Mouse (Mus musculus) hindlimb bud, embryonic 11.5 days (tissue): ENCODE measurements around the gene Ovca2.
"Not testable (repeated sequence)": the region's sequence is repeated elsewhere in the genome, so short reads cannot be mapped to it uniquely, and the experiment has no call there.

Experiments used
- DNase-seq: peaks from one replicate; pipeline ENCODE4 v3.0.0-alpha.2; 2012; ENCODE audit warnings: low read depth, low spot score; ENCODE audit errors: extremely low spot score

Gene Ovca2

DNA sequence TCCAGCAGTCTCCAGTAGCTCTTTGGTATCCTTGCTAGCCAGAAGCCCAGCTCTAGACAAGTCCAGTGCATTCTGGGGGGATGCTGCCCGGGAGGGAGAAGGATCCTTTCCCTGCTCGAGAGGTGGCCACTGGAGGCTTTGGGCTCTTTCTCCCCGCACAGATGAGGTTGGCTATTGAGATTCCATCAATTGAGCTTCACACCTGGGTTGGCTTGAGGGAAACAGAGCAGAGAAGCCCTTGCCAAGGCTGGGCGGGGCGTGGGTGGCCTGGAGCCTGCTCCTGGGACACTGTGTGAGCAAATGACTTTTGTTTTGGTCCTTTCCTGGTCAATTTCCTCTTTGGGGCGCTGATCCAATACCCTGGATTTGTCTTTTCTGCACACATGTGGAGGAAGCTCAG lies 17.5 kb upstream of the Ovca2 start:
- no peak for DNase-seq

DNA sequence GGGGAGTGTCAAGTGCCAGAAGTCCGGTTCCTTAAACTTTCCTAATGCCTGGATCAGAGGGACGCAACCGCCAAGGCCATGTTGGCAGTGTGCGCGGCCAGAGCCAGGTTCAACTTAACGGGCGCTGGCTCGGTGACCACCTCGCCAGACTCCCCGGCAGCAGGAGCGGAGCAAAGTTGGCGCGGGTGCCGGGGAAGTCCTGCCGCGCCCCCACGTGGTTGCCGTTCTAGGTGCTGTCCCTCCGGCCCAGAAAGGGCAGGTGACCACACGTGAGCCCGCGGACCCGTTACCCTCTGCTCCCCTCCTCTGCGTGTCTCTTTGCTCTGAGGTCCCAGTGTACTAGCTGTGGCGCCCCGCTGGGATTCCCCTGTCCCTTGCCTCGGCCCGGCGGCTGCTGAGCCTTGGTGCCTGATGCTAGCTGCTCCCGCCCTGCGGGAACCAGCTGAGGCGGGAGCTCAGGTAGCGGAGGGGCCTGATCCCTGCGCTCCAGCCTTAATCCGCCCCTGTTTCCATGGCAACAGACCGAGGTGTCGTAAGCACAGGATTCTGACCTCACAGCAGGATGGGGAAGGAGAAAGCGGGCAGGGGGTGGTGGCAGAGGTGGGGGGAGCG lies 16.3 kb upstream of the Ovca2 start:
- no peak for DNase-seq

DNA sequence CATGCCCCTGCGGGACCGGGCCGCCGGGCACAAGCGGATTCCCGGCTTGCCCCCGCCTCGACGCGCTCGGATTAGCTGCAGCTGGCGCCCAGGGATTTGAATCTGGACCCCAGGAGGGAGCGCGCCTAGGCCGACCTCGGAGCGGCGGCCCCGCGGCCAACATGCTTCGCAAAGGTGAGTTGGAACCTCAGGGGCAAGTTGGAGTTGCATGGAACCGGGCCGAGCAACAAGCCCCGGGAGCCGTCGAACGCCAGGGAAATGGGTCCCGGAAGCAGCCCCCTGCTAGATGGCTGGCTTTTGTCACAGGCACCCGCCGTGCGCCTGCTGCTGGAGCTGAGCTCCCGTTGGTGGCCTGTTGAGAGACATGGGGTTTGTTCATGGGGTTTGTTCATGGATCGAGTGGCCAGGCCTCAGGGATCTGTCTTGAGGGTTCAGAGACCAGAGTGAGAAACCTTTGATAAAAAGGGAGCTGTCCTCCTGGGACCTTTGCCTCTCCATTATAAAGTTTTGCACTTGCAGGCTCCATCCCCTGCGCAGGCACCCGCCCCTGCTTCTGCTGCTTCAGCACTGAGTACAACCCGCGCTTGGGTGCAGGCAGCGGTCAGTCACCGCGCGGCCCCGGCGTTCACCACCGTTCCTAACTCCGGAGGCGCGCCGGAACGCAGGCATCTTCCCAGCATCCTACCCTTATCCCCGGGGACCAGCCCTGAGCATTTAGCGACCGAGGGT lies 15.7 kb upstream of the Ovca2 start:
- no peak for DNase-seq

GRCm38 (mm10) chr11:75193256-75194071 lies 14.8 kb upstream of the Ovca2 start, which contains the start of gene Rtn4rl1:
TSS of gene Rtn4rl1 (plus strand) at chr11:75193783.
- no peak for DNase-seq

- no peak for DNase-seq
Observed at GRCm38 (mm10) chr11:75192336-75193214, 13.9 kb upstream of the Ovca2 start.

GRCm38 (mm10) chr11:75191841-75192240 lies 13.2 kb upstream of the Ovca2 start:
- DNase-seq: no peak

DNA sequence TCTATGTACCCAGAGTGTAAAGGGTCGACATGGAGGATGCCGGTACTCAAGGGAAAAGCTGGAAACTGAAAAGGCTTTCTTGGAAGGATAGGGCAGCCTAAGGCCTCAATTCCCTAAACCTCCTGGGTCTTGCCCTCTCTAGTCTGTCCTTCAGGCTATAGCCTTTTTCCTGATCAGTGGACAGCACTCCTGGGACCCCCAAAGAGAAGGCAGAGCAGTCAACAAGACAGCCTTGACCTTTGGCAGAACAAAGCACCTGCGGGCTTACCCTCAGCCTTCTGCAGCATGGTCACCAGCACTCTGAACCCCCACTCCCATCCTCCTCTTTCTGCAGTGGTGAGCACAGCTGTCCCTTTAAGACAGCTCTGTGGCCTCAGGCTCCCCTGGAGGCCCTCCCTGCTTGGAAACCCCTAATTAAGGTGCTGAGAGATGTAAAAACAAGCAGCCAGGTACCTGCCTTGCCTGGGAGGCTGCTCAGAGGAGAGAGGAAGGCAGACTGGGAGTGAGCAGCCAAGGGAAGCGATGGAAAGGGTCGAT lies 12.3 kb upstream of the Ovca2 start, which contains the start of gene Dph1:
Dph1 (minus strand) TSS at position 337 of the 537 bp plus-strand sequence.
- no peak for DNase-seq

- DNase-seq: no peak
Observed at GRCm38 (mm10) chr11:75190371-75190724, 11.7 kb upstream of the Ovca2 start.

GRCm38 (mm10) chr11:75189713-75190370 lies 11.2 kb upstream of the Ovca2 start:
- DNase-seq: no peak

DNA sequence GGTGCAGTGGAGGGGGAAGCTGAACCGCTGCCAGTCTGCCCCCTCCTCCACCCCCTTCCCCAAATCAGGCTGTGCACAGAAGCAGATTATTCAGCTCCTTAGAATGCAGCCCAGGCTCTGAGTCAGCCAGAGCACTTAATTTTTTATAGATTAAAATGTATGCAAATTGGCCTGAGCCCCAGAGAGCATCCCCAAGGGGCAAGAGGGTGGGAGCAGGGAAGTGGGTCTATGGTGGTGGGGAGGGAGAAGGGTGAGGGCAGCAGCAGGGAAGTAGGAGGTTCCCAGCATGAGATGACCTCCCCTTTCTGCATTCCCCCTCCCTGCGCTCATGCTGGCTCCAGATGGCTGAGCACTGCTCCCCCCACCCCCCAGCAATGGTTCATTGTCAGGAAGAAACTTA lies 6.4 kb upstream of the Ovca2 start:
- no peak for DNase-seq

GRCm38 (mm10) chr11:75184573-75184972 lies 5.9 kb upstream of the Ovca2 start:
- DNase-seq: no peak

DNA sequence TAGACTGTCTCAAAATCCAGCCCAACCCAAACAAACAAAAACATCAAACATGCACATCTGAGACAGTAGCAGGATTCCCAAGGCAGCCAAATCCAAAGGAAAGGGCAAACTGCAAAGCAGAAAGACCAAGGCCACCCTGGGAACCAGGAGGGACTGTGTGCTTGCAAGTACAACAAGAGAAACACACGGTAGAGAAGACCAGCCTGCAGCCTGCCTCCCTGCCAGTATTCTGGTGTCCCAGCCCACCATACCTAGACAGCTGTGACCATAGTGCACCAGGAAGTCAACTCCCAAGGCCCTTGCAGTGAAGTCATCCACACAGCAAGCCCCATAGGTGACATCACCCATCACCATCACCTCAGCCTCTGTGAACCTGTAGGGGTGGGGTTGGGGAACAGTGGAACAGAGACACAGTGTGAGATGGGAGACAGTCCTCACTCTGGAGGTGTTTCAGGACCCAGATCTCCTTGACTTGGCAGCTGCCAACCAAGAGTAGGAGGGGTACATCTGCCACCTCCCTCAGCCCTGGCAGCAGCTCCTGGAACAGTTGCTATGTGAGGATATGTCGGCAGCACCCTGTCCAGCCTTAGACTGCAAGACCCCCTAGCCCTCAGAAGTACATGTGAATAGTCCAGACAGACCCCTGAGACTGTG lies 5.4 kb upstream of the Ovca2 start:
- DNase-seq: no peak

- no peak for DNase-seq
Observed at GRCm38 (mm10) chr11:75178011-75178410, 624 bp downstream of the Ovca2 start.

DNA sequence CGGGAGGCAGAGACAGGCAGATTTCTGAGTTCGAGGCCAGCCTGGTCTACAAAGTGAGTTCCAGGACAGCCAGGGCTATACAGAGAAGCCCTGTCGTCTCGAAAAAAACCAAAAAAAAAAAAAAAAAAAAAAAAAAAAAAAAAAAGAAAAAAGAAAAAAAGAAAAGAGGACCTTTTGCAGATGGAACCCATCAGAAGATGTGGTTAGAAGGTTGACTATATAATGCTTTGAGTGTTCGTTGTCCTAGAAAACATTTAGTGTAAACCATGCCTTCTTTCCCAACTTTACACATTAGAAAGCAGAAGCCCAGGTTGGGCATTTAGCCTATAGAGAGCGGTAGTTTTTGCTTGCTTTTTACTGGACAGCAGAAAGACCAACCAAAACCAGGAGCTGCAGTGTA lies 4.1 kb downstream of the Ovca2 start:
- not testable (repeated sequence) for DNase-seq

DNA sequence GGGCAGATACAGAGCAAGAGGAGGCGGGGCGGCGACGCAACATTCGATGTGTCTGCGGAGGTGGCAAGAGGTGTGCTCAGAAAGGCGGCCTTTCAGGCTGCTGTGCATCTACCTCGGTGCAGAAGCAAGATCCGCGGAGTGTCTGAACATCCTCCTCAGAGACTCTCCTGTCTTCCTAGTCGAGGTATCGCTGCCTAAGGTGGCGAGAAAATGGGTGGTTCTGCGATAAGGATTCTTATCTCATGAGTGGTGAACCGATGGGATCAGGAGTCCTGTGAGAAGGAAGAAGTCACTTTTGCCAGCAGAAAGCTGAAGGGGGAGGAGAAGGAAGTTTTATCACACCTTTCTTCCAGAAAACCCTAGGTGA lies 4.9 kb downstream of the Ovca2 start:
- no peak for DNase-seq

DNA sequence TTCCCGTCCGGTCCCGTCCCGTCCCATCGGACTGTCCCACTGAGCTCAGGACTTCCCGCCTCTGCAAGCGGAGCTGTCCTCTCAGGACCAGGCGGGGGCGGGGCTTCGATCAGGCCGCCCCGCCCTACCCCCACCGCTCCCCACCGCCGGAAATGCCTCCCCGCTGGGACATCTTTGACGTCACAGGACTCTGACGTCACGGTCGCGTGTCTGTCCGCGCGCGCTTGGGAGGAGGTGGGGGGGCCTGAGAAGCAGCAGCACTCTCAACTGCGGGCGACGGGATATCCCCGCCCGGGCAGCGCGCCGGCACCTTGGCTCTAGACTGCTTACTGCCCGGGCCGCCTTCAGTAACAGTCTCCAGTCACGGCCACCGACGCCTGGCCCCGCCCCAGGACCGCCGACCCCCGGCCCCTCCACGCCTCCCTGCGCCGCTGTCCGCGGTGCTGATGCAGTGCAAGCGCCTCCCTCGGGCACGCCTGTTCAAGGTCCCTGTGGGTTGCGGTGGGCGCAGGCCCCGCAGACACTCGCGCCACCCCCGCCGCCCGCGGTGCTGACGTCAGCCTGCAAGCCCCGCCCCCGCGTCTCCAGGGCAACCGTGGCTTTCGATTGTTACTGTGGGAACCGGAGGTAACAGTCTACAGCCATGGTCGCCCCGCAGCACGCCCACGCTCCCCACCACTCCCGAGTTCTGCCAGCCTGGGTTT lies 5.4 kb downstream of the Ovca2 start:
- no peak for DNase-seq

DNA sequence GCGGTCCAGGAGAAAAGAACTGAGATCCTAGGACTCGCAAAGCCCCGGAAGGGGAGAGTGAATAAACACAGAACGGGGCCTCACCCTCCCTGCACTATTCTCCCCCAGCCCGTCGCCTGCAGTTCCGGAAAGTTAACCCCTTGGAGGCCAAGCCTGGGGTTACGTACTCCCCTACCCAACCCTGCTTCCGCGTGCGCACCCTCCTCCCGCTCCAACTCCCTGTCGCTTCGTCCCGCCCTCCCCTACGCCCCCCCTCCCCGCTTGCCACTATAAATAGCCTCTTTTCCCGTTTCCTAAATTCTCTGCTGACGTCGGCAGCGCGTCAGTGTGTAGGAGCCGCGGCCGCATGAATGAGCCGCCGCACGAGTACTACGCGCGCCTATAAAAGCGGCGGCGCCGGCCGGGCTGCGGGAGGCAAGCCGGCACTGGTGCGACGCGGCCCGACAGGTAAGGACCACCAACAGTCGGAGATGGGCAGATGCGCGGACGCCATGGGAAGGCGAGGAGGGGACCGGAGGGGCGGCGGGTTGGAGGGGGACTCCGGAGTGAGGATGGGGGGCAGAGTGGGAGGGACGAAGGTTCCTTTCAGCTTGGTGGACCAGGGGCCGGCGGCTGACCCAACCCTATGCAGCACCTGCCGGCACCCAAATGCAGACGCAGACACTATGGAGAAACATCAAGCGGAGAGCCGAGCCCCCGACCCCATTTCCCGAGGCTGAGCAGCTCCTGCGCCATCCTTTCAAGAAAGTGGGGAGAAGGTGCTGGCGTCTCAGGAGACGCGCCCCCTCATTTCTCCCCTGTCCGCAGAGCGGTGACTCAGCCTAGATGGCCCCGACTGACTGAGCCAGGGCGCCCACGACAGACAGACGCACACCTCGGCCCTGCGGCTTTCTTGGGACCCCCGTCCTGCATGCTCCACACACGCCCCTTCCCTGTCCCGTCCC lies 6.2 kb downstream of the Ovca2 start:
- no peak for DNase-seq
